Mouse (Mus musculus): ENCODE data around the gene Lrrc4b. TPM values are rescaled to one million over a fixed set of nuclear protein-coding genes. Genes with fewer than 3 reads are reported as not detected.
A peak's percentile ranks its signal among the peaks of the same experiment; 100 is the strongest.

Lrrc4b gene
- polyA plus RNA-seq, 1 experiment from 2014 or later, result 0.36 TPM

DNA sequence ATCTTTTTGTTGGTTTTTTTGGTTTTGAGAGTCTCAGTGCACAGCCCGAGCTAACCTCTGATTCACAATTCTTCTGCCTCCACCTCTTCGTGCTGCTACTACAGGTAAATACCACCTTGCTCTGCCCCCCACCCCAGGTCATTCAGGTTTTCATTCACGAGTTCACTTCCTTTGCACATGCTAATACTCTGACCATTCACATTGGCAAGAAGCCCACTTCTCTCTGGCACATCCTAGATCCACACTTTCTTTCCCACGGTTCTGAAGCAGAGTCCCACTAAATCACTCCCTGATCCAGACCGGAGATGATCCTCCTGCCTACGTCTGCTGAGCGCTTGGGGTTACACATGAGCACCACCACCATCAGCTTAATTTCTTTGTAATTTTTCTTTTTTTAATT is 66.3 kb downstream of the Lrrc4b start:
- H3K9ac ChIP-seq (ENCODE audit: low read length), result peak overlapping the region; percentile 83; the same call in 1 of the 2 replicates
- WGBS, result 74% methylated on average over 7 of the region's 7 CpGs
- TF ChIP-seq EP300 (optimal IDR thresholded peaks at IDR 0.05), result no peak
- no peak for TF ChIP-seq CTCF (IDR thresholded peaks at IDR 0.05; ENCODE audit: low read depth)

DNA sequence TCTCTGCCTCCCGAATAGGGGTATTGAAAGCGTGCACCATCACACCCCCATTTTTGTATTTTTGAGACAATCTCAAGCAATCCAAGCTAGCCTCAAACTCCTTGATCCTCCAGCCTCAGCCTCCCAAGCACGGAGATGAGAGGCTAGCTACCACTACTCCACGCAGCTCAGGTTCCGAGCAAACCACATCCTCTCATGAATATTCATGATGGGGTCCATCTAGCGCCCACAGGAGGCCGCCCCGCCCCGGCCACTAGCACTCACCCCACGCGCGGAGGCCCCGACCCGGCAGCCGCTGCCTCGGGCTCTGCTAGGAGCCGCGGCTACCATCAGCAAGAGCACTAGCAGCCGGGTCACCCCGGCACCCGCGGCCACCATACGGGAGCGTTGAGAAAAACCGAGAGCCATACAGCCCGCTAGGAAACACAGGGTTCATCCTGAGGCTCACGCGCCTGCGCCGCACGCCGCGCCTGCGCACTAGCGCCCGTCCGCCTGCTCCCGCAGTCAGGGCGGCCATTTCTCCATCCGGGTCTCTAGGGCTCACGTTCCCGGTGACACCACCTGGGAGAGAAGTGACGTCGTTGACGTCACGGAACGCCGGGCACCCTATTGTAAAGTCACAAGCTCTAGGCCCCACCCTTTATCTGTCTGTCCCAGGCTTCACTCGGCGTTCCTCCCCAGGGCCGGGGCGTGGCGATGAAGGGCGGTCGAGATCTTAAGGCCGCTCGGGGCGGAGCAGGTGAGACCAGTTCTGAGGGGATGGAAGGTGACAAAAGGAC is 67.4 kb downstream of the Lrrc4b start, which contains the start of the genes Emc10 and Fam71e1:
Gene Emc10, minus strand, starts transcription at position 538 of the 779 bp plus-strand sequence.
Gene Fam71e1, plus strand, starts transcription at position 590 of the 779 bp plus-strand sequence.
- TF ChIP-seq EP300 (optimal IDR thresholded peaks at IDR 0.05) (no peak), CTCF (IDR thresholded peaks at IDR 0.05; ENCODE audit: low read depth) (peak; percentile 21)
- under 1% methylated on average over 58 of the region's 58 CpGs for WGBS
- Histone ChIP-seq H3K4me3 (ENCODE audit: low read depth, low read length) (peak within 1 kb of the TSS; percentile 79), H3K27ac (replicated peaks) (peak within 1 kb of the TSS; percentile 92), H3K9ac (ENCODE audit: low read length) (peak within 1 kb of the TSS; percentile 83), H3K9me3 (ENCODE audit: control insufficient read depth, low read length) (no peaks in the 10 kb centered on the region), H3K36me3 (ENCODE audit: control insufficient read depth, insufficient read depth, low read length) (peaks cover 9% of the 10 kb centered on the region), H3K4me2 (replicated peaks; ENCODE audit: low read depth) (peak within 1 kb of the TSS; percentile 86), H3K4me1 (replicated peaks; ENCODE audit: control insufficient read depth, insufficient read depth) (peaks cover 5% of the 10 kb centered on the region), H3K27me3 (ENCODE audit: control insufficient read depth, insufficient read depth, low read length) (no peaks in the 10 kb centered on the region)
- DNase-seq (ENCODE audit: low spot score) (peak; percentile 98), ATAC-seq (ENCODE audit: low FRiP score, low TSS enrichment) (peak; percentile 97)

More for the DNA sequence above, 66.3 kb downstream of the Lrrc4b start:
- H3K4me3 ChIP-seq (ENCODE audit: low read depth, low read length), result no peak overlapping the region
- H3K27me3 ChIP-seq (ENCODE audit: control insufficient read depth, insufficient read depth, low read length), result no peaks in the 10 kb centered on the region
- H3K27ac ChIP-seq (replicated peaks), result no peak overlapping the region
- ATAC-seq (ENCODE audit: low FRiP score, low TSS enrichment) (no peak), DNase-seq (ENCODE audit: low spot score) (no peak)
- peaks cover 14% of the 10 kb centered on the region for H3K36me3 ChIP-seq (ENCODE audit: control insufficient read depth, insufficient read depth, low read length)
- H3K4me1 ChIP-seq (replicated peaks; ENCODE audit: control insufficient read depth, insufficient read depth), result peaks cover 5% of the 10 kb centered on the region
- H3K4me2 ChIP-seq (replicated peaks; ENCODE audit: low read depth), result no peak overlapping the region; the same call in 1 of the 2 replicates
- no peaks in the 10 kb centered on the region for H3K9me3 ChIP-seq (ENCODE audit: control insufficient read depth, low read length)

DNA sequence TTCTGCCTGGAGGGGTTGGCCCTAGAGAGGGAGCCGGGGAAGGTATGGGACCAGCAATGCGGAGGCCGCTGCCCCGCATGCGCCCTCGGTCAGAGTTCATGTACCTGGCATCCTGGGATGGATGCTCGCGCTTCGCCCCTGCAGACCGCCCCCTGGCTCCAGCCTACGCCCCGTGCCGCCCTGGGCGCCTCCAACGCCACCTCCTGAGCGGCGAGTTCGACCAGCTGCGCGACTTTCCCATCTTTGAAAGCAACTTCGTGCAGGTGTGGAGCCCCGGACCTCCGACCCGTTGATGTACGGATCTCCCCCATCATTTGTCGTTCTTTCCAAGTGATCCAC is 67.9 kb downstream of the Lrrc4b start:
- H3K9ac ChIP-seq (ENCODE audit: low read length), result peak overlapping the region; percentile 74
- no peak for ATAC-seq (ENCODE audit: low FRiP score, low TSS enrichment)
- WGBS, result under 1% methylated on average over 26 of the region's 26 CpGs
- peak overlapping the region; percentile 74 for H3K27ac ChIP-seq (replicated peaks)
- no peaks in the 10 kb centered on the region for H3K27me3 ChIP-seq (ENCODE audit: control insufficient read depth, insufficient read depth, low read length)
- H3K4me2 ChIP-seq (replicated peaks; ENCODE audit: low read depth), result peak overlapping the region; percentile 86
- H3K4me3 ChIP-seq (ENCODE audit: low read depth, low read length), result peak overlapping the region; percentile 79
- no peak for DNase-seq (ENCODE audit: low spot score)
- peaks cover 6% of the 10 kb centered on the region for H3K36me3 ChIP-seq (ENCODE audit: control insufficient read depth, insufficient read depth, low read length)
- H3K9me3 ChIP-seq (ENCODE audit: control insufficient read depth, low read length), result no peaks in the 10 kb centered on the region
- TF ChIP-seq CTCF (IDR thresholded peaks at IDR 0.05; ENCODE audit: low read depth), result peak; percentile 40; the same call in 1 of the 2 replicates
- TF ChIP-seq EP300 (optimal IDR thresholded peaks at IDR 0.05), result no peak
- peaks cover 5% of the 10 kb centered on the region for H3K4me1 ChIP-seq (replicated peaks; ENCODE audit: control insufficient read depth, insufficient read depth)

DNA sequence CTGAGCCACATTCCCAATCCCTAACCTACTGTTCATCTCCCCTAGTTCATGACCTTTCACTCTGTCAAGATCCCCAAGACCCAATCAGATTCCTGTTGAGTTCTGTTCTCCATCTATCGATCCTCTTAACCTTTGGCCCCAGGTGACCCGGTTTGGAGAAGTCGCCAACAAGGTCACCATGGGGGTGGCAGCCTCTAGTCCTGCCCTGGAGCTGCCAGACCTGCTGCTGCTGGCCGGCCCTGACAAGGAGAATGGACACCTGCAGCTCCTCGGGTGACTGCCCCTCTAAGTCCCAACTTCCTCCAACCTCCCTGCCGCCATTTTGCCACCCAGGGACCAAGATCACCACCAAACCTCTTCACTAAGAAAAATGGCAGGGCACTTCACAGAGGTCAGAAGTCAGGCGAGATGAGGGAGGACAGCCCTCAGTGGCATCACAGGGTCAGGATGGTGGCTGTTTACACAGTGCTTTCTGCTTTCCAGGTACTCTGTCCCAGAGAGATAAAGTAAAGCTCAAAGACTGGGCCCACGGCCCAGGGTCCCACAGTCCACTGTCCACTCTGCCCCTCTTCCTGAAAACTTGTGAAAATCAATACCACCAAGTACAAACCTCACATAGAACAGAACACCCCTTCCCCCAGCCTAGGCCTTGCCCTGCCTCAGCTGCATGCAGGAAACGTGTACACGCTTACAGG is 68.7 kb downstream of the Lrrc4b start:
- H3K4me1 ChIP-seq (replicated peaks; ENCODE audit: control insufficient read depth, insufficient read depth), result peaks cover 5% of the 10 kb centered on the region
- H3K27me3 ChIP-seq (ENCODE audit: control insufficient read depth, insufficient read depth, low read length), result no peaks in the 10 kb centered on the region
- H3K27ac ChIP-seq (replicated peaks), result no peak overlapping the region
- no peaks in the 10 kb centered on the region for H3K9me3 ChIP-seq (ENCODE audit: control insufficient read depth, low read length)
- no peak overlapping the region for H3K4me3 ChIP-seq (ENCODE audit: low read depth, low read length)
- no peak for DNase-seq (ENCODE audit: low spot score)
- H3K9ac ChIP-seq (ENCODE audit: low read length), result no peak overlapping the region
- peak overlapping the region; percentile 86; the same call in 1 of the 2 replicates for H3K4me2 ChIP-seq (replicated peaks; ENCODE audit: low read depth)
- TF ChIP-seq CTCF (IDR thresholded peaks at IDR 0.05; ENCODE audit: low read depth), result no peak
- no peak for TF ChIP-seq EP300 (optimal IDR thresholded peaks at IDR 0.05)
- ATAC-seq (ENCODE audit: low FRiP score, low TSS enrichment), result no peak
- WGBS, result 82% methylated on average over 10 of the region's 10 CpGs
- H3K36me3 ChIP-seq (ENCODE audit: control insufficient read depth, insufficient read depth, low read length), result peaks cover 3% of the 10 kb centered on the region; the same call in 1 of the 2 replicates

DNA sequence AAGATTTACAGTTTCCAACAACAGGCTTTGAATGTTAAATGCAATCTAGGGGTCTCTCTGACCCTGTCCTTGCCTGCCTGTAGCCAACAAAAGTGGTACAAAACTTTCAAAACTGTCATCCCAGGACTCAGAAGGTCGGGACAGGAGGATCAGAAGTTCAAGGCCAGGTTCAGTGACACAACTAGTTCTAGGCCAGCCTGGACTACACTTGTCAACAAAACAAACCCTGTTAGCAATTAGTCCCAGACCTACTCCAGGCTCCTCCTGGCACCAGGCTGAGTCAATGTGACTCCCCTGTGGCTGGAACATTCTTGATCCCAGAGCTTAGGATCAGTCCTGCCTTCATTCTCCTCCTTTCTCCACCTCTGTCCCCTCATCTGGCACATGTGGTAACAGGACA is 70.1 kb downstream of the Lrrc4b start:
- H3K9me3 ChIP-seq (ENCODE audit: control insufficient read depth, low read length), result no peaks in the 10 kb centered on the region
- no peaks in the 10 kb centered on the region for H3K36me3 ChIP-seq (ENCODE audit: control insufficient read depth, insufficient read depth, low read length)
- H3K4me3 ChIP-seq (ENCODE audit: low read depth, low read length), result no peak overlapping the region
- no peak for TF ChIP-seq CTCF (IDR thresholded peaks at IDR 0.05; ENCODE audit: low read depth)
- TF ChIP-seq EP300 (optimal IDR thresholded peaks at IDR 0.05), result no peak
- ATAC-seq (ENCODE audit: low FRiP score, low TSS enrichment) (no peak), DNase-seq (ENCODE audit: low spot score) (no peak)
- peaks cover 5% of the 10 kb centered on the region for H3K4me1 ChIP-seq (replicated peaks; ENCODE audit: control insufficient read depth, insufficient read depth)
- no peak overlapping the region for H3K27ac ChIP-seq (replicated peaks)
- no peaks in the 10 kb centered on the region for H3K27me3 ChIP-seq (ENCODE audit: control insufficient read depth, insufficient read depth, low read length)
- WGBS, result 67% methylated on average over 1 of the region's 1 CpGs
- H3K4me2 ChIP-seq (replicated peaks; ENCODE audit: low read depth), result no peak overlapping the region
- H3K9ac ChIP-seq (ENCODE audit: low read length), result no peak overlapping the region
